Mouse (Mus musculus): ENCODE results near the gene Rb1.

Gene Rb1

GRCm38 (mm10) chr14:73262210-73262609 lies 63.4 kb downstream of the Rb1 start:
- no peak for DNase-seq (ENCODE audit: low spot score)

- no peak for DNase-seq (ENCODE audit: low spot score)
Observed at GRCm38 (mm10) chr14:73258181-73258580, 67.4 kb downstream of the Rb1 start.

- no peak for DNase-seq (ENCODE audit: low spot score)
Observed at GRCm38 (mm10) chr14:73257348-73257747, 68.3 kb downstream of the Rb1 start.

GRCm38 (mm10) chr14:73255426-73255970 lies 70.1 kb downstream of the Rb1 start:
- DNase-seq (ENCODE audit: low spot score), result no peak

GRCm38 (mm10) chr14:73254412-73254811 lies 71.2 kb downstream of the Rb1 start:
- no peak for DNase-seq (ENCODE audit: low spot score)

GRCm38 (mm10) chr14:73253453-73254251 lies 72.0 kb downstream of the Rb1 start:
- DNase-seq (ENCODE audit: low spot score), result no peak

- DNase-seq (ENCODE audit: low spot score), result no peak
Observed at GRCm38 (mm10) chr14:73252276-73252675, 73.3 kb downstream of the Rb1 start.

- DNase-seq (ENCODE audit: low spot score), result no peak
Observed at GRCm38 (mm10) chr14:73250056-73250455, 75.6 kb downstream of the Rb1 start.

GRCm38 (mm10) chr14:73244061-73244597 lies 81.5 kb downstream of the Rb1 start:
- DNase-seq (ENCODE audit: low spot score), result no peak

GRCm38 (mm10) chr14:73239857-73240256 lies 85.8 kb downstream of the Rb1 start:
- DNase-seq (ENCODE audit: low spot score), result no peak

- DNase-seq (ENCODE audit: low spot score), result no peak
Observed at GRCm38 (mm10) chr14:73239291-73239690, 86.3 kb downstream of the Rb1 start.

- no peak for DNase-seq (ENCODE audit: low spot score)
Observed at GRCm38 (mm10) chr14:73238498-73239250, 86.9 kb downstream of the Rb1 start.

- no peak for DNase-seq (ENCODE audit: low spot score)
Observed at GRCm38 (mm10) chr14:73237848-73238321, 87.7 kb downstream of the Rb1 start, which contains the start of gene Lpar6. Lpar6 (plus strand) TSS chr14:73237895.

- no peak for DNase-seq (ENCODE audit: low spot score)
Observed at GRCm38 (mm10) chr14:73234468-73235031, 91.1 kb downstream of the Rb1 start.

GRCm38 (mm10) chr14:73231286-73231982 lies 94.2 kb downstream of the Rb1 start:
- no peak for DNase-seq (ENCODE audit: low spot score)

GRCm38 (mm10) chr14:73226849-73227248 lies 98.8 kb downstream of the Rb1 start:
- no peak for DNase-seq (ENCODE audit: low spot score)

GRCm38 (mm10) chr14:73226346-73226745 lies 99.3 kb downstream of the Rb1 start:
- no peak for DNase-seq (ENCODE audit: low spot score)

GRCm38 (mm10) chr14:73222316-73222970 lies 103.2 kb downstream of the Rb1 start:
- DNase-seq (ENCODE audit: low spot score), result no peak

GRCm38 (mm10) chr14:73217062-73217461 lies 108.6 kb downstream of the Rb1 start:
- DNase-seq (ENCODE audit: low spot score), result no peak

GRCm38 (mm10) chr14:73211477-73211876 lies 114.1 kb downstream of the Rb1 start:
- DNase-seq (ENCODE audit: low spot score), result no peak

GRCm38 (mm10) chr14:73210196-73210595 lies 115.4 kb downstream of the Rb1 start:
- no peak for DNase-seq (ENCODE audit: low spot score)

Data from spleen, adult 12 weeks (tissue).